Mouse (Mus musculus) olfactory bulb, adult 2 months (tissue): Measurements from ENCODE around the gene Hjurp. TPM values are rescaled to one million over a fixed set of nuclear protein-coding genes. Genes with fewer than 3 reads are reported as not detected.

ENCODE experiments used
- H3K27ac ChIP-seq: fragments of 200-500 bp; 2 replicates; pipeline ENCODE4 v1.5.1; 2012; ENCODE audit warnings: low read depth, low read length; ENCODE audit not compliant: insufficient read depth
- H3K4me1 ChIP-seq: fragments of 200-500 bp; 2 replicates; pipeline ENCODE4 v1.6.1; 2012; ENCODE audit warnings: low read length; ENCODE audit not compliant: control insufficient read depth, insufficient read depth
- H3K4me3 ChIP-seq: fragments of 200-500 bp; 2 replicates; pipeline ENCODE4 v1.5.1; 2012; ENCODE audit warnings: mild to moderate bottlenecking, low read depth, low read length, moderate library complexity; ENCODE audit not compliant: insufficient read depth
- CTCF ChIP-seq: fragments of 200-500 bp; IDR thresholded peaks from 2 replicates; pipeline ENCODE4 v1.5.1; 2012; ENCODE audit warnings: low read depth, mild to moderate bottlenecking, low read length, moderate library complexity; ENCODE audit not compliant: insufficient read depth
- POLR2A ChIP-seq: fragments of 200-500 bp; IDR thresholded peaks from 2 replicates; pipeline ENCODE4 v1.6.1; 2012; ENCODE audit warnings: mild to moderate bottlenecking, low read depth, low read length, moderate library complexity; ENCODE audit not compliant: insufficient read depth
- WGBS: fragments of 180-500 bp; shearing (Covaris S2); methylation state at CpG from one replicate; pipeline ENCODE4 v1.1.7; 2018; 5-methylcytosine and 5-hydroxymethylcytosine counted together
- polyA plus RNA-seq: library from polyadenylated mRNA; stranded (reverse); fragments of >200 nt; gene quantifications from 2 replicates; pipeline ENCODE4 v1.2.4, GENCODE M21; 2012; ENCODE audit warnings: low replicate concordance; ENCODE audit not compliant: missing spikeins, insufficient read depth, insufficient read length

Gene Hjurp
- polyA plus RNA-seq, 1 experiment = 157 TPM

- no peak for TF ChIP-seq CTCF
- WGBS = 61% methylated on average over 13 of the region's 13 CpGs
- Histone ChIP-seq H3K4me3 (no peak overlapping the region), H3K27ac (no peak overlapping the region), H3K4me1 (peaks cover 4% of the 10 kb centered on the region)
These were observed 1.5 kb downstream of the Hjurp start for GRCm38 (mm10) chr1:88275698-88276523.

GRCm38 (mm10) chr1:88275078-88275680 is 2.3 kb downstream of the Hjurp start:
- 69% methylated on average over 13 of the region's 13 CpGs for WGBS
- Histone ChIP-seq H3K4me1 (peaks cover 4% of the 10 kb centered on the region), H3K4me3 (no peak overlapping the region), H3K27ac (no peak overlapping the region)
- TF ChIP-seq POLR2A (no peak), CTCF (no peak)

DNA sequence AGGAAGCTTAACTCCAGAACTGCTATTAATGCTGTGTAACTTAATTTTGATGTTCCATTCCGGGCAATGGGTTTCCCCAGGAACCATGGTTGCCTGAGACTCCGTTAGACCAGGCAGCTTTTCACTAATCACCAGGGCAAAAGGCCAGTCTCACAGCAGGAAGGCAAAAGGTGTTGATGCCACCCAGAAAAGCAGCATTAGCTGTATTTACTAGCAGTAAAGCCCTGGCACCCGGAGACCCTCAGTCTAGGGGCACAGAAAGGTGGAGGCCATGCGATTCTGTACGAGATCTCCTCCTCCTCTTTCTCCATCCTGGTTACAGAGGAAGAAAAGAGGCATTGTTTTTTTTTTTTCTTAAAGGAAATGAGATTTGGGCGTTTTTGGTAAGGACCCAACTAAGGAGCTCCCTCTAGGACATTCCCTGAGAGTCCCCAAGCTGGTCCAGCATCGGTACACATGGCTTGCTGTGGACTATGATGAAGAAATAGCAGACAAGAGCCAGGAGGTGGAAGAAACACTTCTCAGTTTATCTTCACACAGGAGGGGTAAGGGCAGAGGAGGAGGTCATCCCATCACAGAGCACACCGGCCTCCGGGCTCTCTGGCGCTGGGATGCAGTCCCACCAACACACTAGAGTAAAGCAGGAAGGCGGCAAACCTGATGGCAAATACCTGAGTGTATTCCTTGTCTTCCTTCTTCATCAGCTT is 2.9 kb downstream of the Hjurp start:
- 66% methylated on average over 11 of the region's 11 CpGs for WGBS
- TF ChIP-seq POLR2A = no peak
- TF ChIP-seq CTCF = no peak

GRCm38 (mm10) chr1:88273832-88274231 is 3.6 kb downstream of the Hjurp start:
- H3K27ac ChIP-seq = no peak overlapping the region
- H3K4me1 ChIP-seq = peaks cover 4% of the 10 kb centered on the region
- WGBS = 85% methylated on average over 4 of the region's 4 CpGs
- H3K4me3 ChIP-seq = no peak overlapping the region
- TF ChIP-seq POLR2A = no peak
- TF ChIP-seq CTCF = no peak

More for the DNA sequence above, 2.9 kb downstream of the Hjurp start:
- H3K27ac ChIP-seq = no peak overlapping the region
- no peak overlapping the region for H3K4me3 ChIP-seq
- peaks cover 4% of the 10 kb centered on the region for H3K4me1 ChIP-seq

- WGBS = 96% methylated on average over 3 of the region's 3 CpGs
- H3K27ac ChIP-seq = no peak overlapping the region
These were observed 4.1 kb downstream of the Hjurp start for GRCm38 (mm10) chr1:88273326-88273725.

DNA sequence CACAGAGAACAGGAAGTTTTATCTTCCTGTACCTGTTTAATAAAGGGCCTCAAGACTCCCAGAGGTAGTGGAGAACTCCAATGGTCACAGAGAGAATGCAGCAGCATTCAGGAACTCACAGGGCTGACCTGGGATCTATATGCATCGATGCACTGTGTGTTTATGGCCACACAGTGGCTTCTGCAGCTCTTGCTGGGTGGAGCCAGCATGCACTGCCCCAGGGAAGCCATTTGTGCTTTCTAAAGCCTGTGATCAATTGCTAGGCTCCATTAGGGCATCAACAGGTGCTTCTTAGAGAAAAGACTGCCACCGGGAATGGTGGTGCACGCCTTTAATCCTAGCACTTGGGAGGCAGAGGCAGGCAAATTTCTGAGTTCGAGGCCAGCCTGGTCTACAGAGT is 4.6 kb downstream of the Hjurp start:
- H3K4me1 ChIP-seq = peaks cover 2% of the 10 kb centered on the region
- WGBS = 60% methylated on average over 4 of the region's 4 CpGs
- no peak for TF ChIP-seq CTCF
- no peak overlapping the region for H3K4me3 ChIP-seq
- H3K27ac ChIP-seq = no peak overlapping the region

More at GRCm38 (mm10) chr1:88273326-88273725, 4.1 kb downstream of the Hjurp start:
- no peak for TF ChIP-seq POLR2A
- no peak for TF ChIP-seq CTCF
- H3K4me1 ChIP-seq = peaks cover 4% of the 10 kb centered on the region
- H3K4me3 ChIP-seq = no peak overlapping the region

DNA sequence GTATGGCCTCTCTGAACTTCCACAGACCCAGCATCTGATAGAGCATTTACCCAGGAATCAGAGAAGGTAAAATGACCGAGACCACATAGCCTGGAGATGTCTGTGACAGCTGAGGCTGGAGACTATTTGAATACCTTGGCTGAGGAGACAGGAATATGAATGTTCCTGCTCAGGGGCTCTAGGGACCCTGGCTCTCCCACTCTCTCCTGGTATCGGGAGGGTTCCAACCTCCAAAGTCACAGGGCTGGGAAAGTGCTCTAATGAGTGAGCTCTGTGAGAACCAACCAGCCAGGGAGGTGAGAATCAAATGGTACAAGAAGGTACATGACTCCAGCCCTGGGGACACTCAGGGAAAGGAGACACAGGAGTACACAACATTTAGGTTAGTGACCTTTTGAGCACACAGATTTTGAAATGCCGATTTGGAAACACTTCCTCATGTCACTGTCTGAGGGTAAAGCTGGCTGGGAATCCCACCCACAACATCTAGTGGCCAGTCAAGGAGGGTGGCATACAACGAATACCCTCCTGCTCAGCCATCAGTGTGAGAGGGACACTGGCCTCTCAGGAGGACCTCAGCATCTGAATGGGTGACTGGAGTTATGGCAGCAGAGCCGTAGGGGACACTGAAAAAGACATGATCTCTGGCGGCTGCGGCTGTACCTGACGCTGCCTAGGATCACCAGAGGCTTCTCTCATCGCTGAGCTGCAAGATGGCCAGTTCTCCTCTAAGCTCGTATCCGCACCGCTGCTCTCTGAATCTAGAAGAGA is 7.7 kb downstream of the Hjurp start:
- WGBS = 90% methylated on average over 12 of the region's 12 CpGs

DNA sequence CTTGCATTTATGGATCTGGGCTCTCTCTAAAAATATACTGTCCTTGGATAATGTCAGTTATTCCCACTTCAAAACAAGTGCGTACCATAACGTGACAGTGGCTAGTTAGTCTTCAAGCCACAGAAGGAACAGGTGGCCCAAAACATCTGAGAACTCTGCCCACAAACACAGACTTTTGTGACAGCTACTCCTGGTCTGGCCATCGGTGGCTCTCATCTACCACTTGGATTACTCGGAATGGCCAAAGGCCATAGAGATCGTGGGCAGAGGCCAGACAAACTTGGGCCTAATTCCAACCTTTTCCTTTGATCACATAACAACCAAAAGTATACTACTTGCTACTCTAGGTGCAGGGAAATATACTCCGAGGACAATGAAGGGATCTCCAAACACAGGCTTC is 9.4 kb downstream of the Hjurp start:
- Histone ChIP-seq H3K4me1 (no peaks in the 10 kb centered on the region), H3K4me3 (no peak overlapping the region), H3K27ac (no peak overlapping the region)
- 86% methylated on average over 6 of the region's 6 CpGs for WGBS
- TF ChIP-seq CTCF (no peak), POLR2A (no peak)

More for the DNA sequence above, 7.7 kb downstream of the Hjurp start:
- no peak for TF ChIP-seq CTCF
- TF ChIP-seq POLR2A = no peak
- no peak overlapping the region for H3K27ac ChIP-seq
- H3K4me1 ChIP-seq = no peaks in the 10 kb centered on the region
- H3K4me3 ChIP-seq = no peak overlapping the region
